ENCODE assay signal across 28 mouse cellular contexts in the genomic region with DNA sequence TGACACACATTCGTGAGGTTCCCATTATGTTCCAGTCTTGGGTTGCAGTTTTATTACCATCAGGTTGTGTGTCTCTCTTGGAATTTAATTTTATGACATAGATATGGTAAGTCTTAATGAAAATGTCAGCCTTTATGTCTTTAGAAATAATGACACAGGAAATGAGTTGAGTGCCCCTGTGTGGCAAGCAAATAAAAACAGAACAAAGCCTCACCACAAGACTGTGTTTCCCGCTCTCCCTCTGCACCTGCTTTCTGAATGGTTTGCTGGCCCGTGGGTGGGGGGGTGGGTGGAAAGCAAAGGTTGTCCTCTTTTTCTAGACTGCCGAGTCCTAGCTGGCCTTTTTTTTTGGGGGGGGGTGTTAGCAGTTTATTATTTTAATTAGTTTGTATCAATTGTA. TPM values are rescaled to one million over a fixed set of nuclear protein-coding genes. Genes with fewer than 3 reads are reported as not detected.
DNase-seq lines count a peak whose midpoint lies in the region; ATAC-seq and TF ChIP-seq lines count a peak whose summit lies in the region.
"Had no signal": no experiment of that assay in that cellular context is flagged by ENCODE, and none has a peak within 500 bp of the region (broad histone marks: within the 10 kb centered on the region; RNA-seq: fewer than 3 reads in every experiment).

No protein-coding gene starts in this region.

- no peak overlapping the region for H3K27ac ChIP-seq in limb, embryonic 11.5 days (replicated peaks; ENCODE audit: low read depth, low read length)
- H3K27ac ChIP-seq in limb, embryonic 10.5 days: no peak overlapping the region
- no peak overlapping the region for H3K27ac ChIP-seq in midbrain, postnatal 0 days (ENCODE audit: low read depth, low read length)
- H3K27ac ChIP-seq in midbrain, embryonic 10.5 days (replicated peaks): no peak overlapping the region
- H3K27ac ChIP-seq in neural tube, embryonic 14.5 days (ENCODE audit: low read depth, low read length): no peak overlapping the region
- H3K27ac ChIP-seq: embryonic facial prominence, embryonic 12.5 days; embryonic facial prominence, embryonic 15.5 days; forebrain, embryonic 12.5 days; heart, adult 2 months; heart, embryonic 10.5 days; heart, embryonic 13.5 days; hindbrain, embryonic 14.5 days had no signal

- 0 out of 2 replicates have a peak, but pooled peaks have one; percentile 8 for TF ChIP-seq CTCF in midbrain, postnatal 0 days (IDR thresholded peaks at IDR 0.05)
- TF ChIP-seq CTCF in brain, embryonic 14.5 days (IDR thresholded peaks at IDR 0.05; ENCODE audit: borderline replicate concordance, extremely low read depth, insufficient read depth, insufficient read length): no peak

- H3K4me1 ChIP-seq in limb, embryonic 11.5 days (ENCODE audit: control insufficient read depth, insufficient read depth, low read length): no peaks in the 10 kb centered on the region
- H3K4me1 ChIP-seq in limb, embryonic 10.5 days: peaks cover 8% of the 10 kb centered on the region
- no peaks in the 10 kb centered on the region for H3K4me1 ChIP-seq in midbrain, postnatal 0 days (ENCODE audit: insufficient read depth, low read length)
- H3K4me1 ChIP-seq in midbrain, embryonic 10.5 days: no peaks in the 10 kb centered on the region; the same call in 1 of the 2 replicates
- no peaks in the 10 kb centered on the region for H3K4me1 ChIP-seq in neural tube, embryonic 14.5 days (ENCODE audit: control insufficient read depth, insufficient read depth, low read length)
- H3K4me1 ChIP-seq: embryonic facial prominence, embryonic 12.5 days; embryonic facial prominence, embryonic 15.5 days; forebrain, embryonic 12.5 days; heart, embryonic 10.5 days; heart, embryonic 13.5 days had no signal

- 0 out of 2 replicates have a peak, but pooled peaks cover 2% of the 10 kb centered on the region for H3K27me3 ChIP-seq in limb, embryonic 11.5 days (ENCODE audit: control insufficient read depth, insufficient read depth, low read length)
- peaks cover 82% of the 10 kb centered on the region for H3K27me3 ChIP-seq in limb, embryonic 10.5 days (ENCODE audit: low read depth, poor library complexity, severe bottlenecking)
- no peaks in the 10 kb centered on the region for H3K27me3 ChIP-seq in midbrain, postnatal 0 days (ENCODE audit: insufficient read depth, low read length)
- peaks cover 78% of the 10 kb centered on the region for H3K27me3 ChIP-seq in midbrain, embryonic 10.5 days (ENCODE audit: low read depth, poor library complexity, severe bottlenecking)
- H3K27me3 ChIP-seq in neural tube, embryonic 14.5 days (ENCODE audit: control insufficient read depth, insufficient read depth, low read length): no peaks in the 10 kb centered on the region

- no peaks in the 10 kb centered on the region for H3K36me3 ChIP-seq in limb, embryonic 11.5 days (ENCODE audit: control insufficient read depth, insufficient read depth, low read length)
- H3K36me3 ChIP-seq in limb, embryonic 10.5 days: no peaks in the 10 kb centered on the region
- no peaks in the 10 kb centered on the region for H3K36me3 ChIP-seq in midbrain, postnatal 0 days (ENCODE audit: insufficient read depth, low read length)
- H3K36me3 ChIP-seq in midbrain, embryonic 10.5 days: no peaks in the 10 kb centered on the region
- no peaks in the 10 kb centered on the region for H3K36me3 ChIP-seq in neural tube, embryonic 14.5 days (ENCODE audit: control insufficient read depth, insufficient read depth, low read length)
- H3K36me3 ChIP-seq: embryonic facial prominence, embryonic 12.5 days; embryonic facial prominence, embryonic 15.5 days; forebrain, embryonic 12.5 days; heart, embryonic 10.5 days; heart, embryonic 13.5 days had no signal

- H3K9me3 ChIP-seq in limb, embryonic 11.5 days (ENCODE audit: control insufficient read depth, low read length): no peaks in the 10 kb centered on the region
- H3K9me3 ChIP-seq in limb, embryonic 10.5 days (replicated peaks): no peaks in the 10 kb centered on the region
- no peaks in the 10 kb centered on the region for H3K9me3 ChIP-seq in midbrain, postnatal 0 days (ENCODE audit: low read length)
- no peaks in the 10 kb centered on the region for H3K9me3 ChIP-seq in midbrain, embryonic 10.5 days (replicated peaks)
- no peaks in the 10 kb centered on the region for H3K9me3 ChIP-seq in neural tube, embryonic 14.5 days (ENCODE audit: control insufficient read depth, low read length)
- H3K9me3 ChIP-seq: embryonic facial prominence, embryonic 12.5 days; embryonic facial prominence, embryonic 15.5 days; forebrain, embryonic 12.5 days; heart, embryonic 10.5 days; heart, embryonic 13.5 days had no signal

- DNase-seq in limb, embryonic 11.5 days (ENCODE audit: low spot score): no peak
- no peak for DNase-seq in limb, embryonic 10.5 days (ENCODE audit: low spot score)
- no peak for DNase-seq in midbrain, postnatal 0 days (ENCODE audit: low spot score)
- no peak for DNase-seq in midbrain, embryonic 10.5 days (ENCODE audit: low spot score)
- peak; percentile 6 for DNase-seq in brain, embryonic 14.5 days (ENCODE audit: low read depth)
- DNase-seq in embryo, embryonic 9.5 days (ENCODE audit: extremely low spot score): no peak
- DNase-seq: adrenal gland, adult 8-10 months; adrenal gland, postnatal 25 days; cerebellum, adult 18-20 months; cerebellum, adult 9-10 months; cerebellum, postnatal 14 days; gastrocnemius, postnatal 10 days; gastrocnemius, postnatal 36 days; heart, adult 2 months; heart, postnatal 14 days; heart, postnatal 4 days had no signal

- ATAC-seq in limb, embryonic 11.5 days (ENCODE audit: insufficient number of reproducible peaks, low FRiP score, low TSS enrichment, low read depth): 0 out of 2 replicates have a peak, but pooled peaks have one; percentile 47
- ATAC-seq in midbrain, postnatal 0 days (ENCODE audit: low FRiP score): no peak
- peak; percentile 73 for ATAC-seq in neural tube, embryonic 14.5 days (ENCODE audit: low read depth)
- ATAC-seq: CD4-positive, CD25-positive, alpha-beta regulatory T cell, adult 4 months; forebrain, embryonic 16.5 days had no signal

- no peak overlapping the region for H3K4me3 ChIP-seq in limb, embryonic 11.5 days (ENCODE audit: low read depth, low read length)
- H3K4me3 ChIP-seq in limb, embryonic 10.5 days: no peak overlapping the region
- H3K4me3 ChIP-seq in midbrain, postnatal 0 days (ENCODE audit: low read depth, low read length): no peak overlapping the region
- no peak overlapping the region for H3K4me3 ChIP-seq in midbrain, embryonic 10.5 days
- H3K4me3 ChIP-seq in neural tube, embryonic 14.5 days (ENCODE audit: low read depth, low read length): no peak overlapping the region
- H3K4me3 ChIP-seq: embryonic facial prominence, embryonic 12.5 days; embryonic facial prominence, embryonic 15.5 days; forebrain, embryonic 12.5 days; heart, adult 2 months; heart, embryonic 10.5 days; heart, embryonic 13.5 days had no signal

- H3K9ac ChIP-seq in limb, embryonic 11.5 days (ENCODE audit: low read length): no peak overlapping the region
- H3K9ac ChIP-seq in midbrain, postnatal 0 days (replicated peaks; ENCODE audit: low read length, poor library complexity, severe bottlenecking): no peak overlapping the region
- no peak overlapping the region for H3K9ac ChIP-seq in neural tube, embryonic 14.5 days (replicated peaks; ENCODE audit: low read depth, low read length)
- H3K9ac ChIP-seq: embryonic facial prominence, embryonic 12.5 days; embryonic facial prominence, embryonic 15.5 days; forebrain, embryonic 12.5 days; heart, embryonic 13.5 days; hindbrain, embryonic 14.5 days had no signal

- no peak overlapping the region for H3K4me2 ChIP-seq in limb, embryonic 11.5 days (ENCODE audit: low read depth, severe bottlenecking)
- no peak overlapping the region for H3K4me2 ChIP-seq in midbrain, postnatal 0 days (ENCODE audit: low read depth, low read length, poor library complexity, severe bottlenecking)
- no peak overlapping the region for H3K4me2 ChIP-seq in neural tube, embryonic 14.5 days (ENCODE audit: low read depth, low read length)
- H3K4me2 ChIP-seq: embryonic facial prominence, embryonic 12.5 days; embryonic facial prominence, embryonic 15.5 days; forebrain, embryonic 12.5 days; heart, embryonic 13.5 days; hindbrain, embryonic 14.5 days had no signal

- TF ChIP-seq POLR2A in brain, embryonic 14.5 days (IDR thresholded peaks at IDR 0.05; ENCODE audit: borderline replicate concordance, extremely low read depth, insufficient read depth, insufficient read length, poor library complexity, severe bottlenecking): no peak

- 30% methylated on average over 4 of the region's 4 CpGs for WGBS in limb, embryonic 11.5 days
- WGBS in limb, embryonic 10.5 days: 42% methylated on average over 4 of the region's 4 CpGs
- 41% methylated on average over 4 of the region's 4 CpGs for WGBS in midbrain, postnatal 0 days
- WGBS in midbrain, embryonic 10.5 days: 60% methylated on average over 4 of the region's 4 CpGs
- WGBS in neural tube, embryonic 14.5 days: 26% methylated on average over 4 of the region's 4 CpGs

RNA-seq across cellular contexts. Expression of a gene that starts 48.6 kb away (rescaled TPM):
- 29.1 and 34.8 TPM in 2 replicates for polyA plus RNA-seq in limb, embryonic 11.5 days (2014; fragmentation: Nextera tagmentation; extraction: Ambion mirVana)
- polyA plus RNA-seq in limb, embryonic 10.5 days (2016; fragmentation: Nextera tagmentation; extraction: Ambion mirVana): 9.5 and 14.3 TPM in 2 replicates
- total RNA-seq in midbrain, postnatal 0 days (2014; rRNA removed): 3.5 TPM in 2 replicates
- polyA plus RNA-seq in midbrain, postnatal 0 days (2015; fragmentation: Nextera tagmentation; extraction: Ambion mirVana): 2.3 and 2.9 TPM in 2 replicates
- polyA plus RNA-seq in midbrain, embryonic 10.5 days (2016; fragmentation: Nextera tagmentation; extraction: Ambion mirVana): 2.8 and 3.4 TPM in 2 replicates
- 1.9 and 3.8 TPM in 2 replicates for polyA plus RNA-seq in brain, embryonic 14.5 days (2012; rRNA removed)
- polyA plus RNA-seq in neural tube, embryonic 14.5 days (2014; fragmentation: Nextera tagmentation; extraction: Ambion mirVana): 2.1 and 2.5 TPM in 2 replicates
- total RNA-seq: granulocyte monocyte progenitor cell, adult 5-6 weeks; MEL had no signal
- polyA plus RNA-seq: C2C12; CD4-positive, CD25-positive, alpha-beta regulatory T cell, adult 4 months had no signal
